Mouse (Mus musculus) liver (tissue): Measurements from ENCODE around the gene Pdia5.

ENCODE experiments used
- DNase-seq: peaks from one replicate; pipeline ENCODE4 v3.0.0-alpha.2; 2020; ENCODE audit warnings: mixed read lengths

Gene Pdia5

DNA sequence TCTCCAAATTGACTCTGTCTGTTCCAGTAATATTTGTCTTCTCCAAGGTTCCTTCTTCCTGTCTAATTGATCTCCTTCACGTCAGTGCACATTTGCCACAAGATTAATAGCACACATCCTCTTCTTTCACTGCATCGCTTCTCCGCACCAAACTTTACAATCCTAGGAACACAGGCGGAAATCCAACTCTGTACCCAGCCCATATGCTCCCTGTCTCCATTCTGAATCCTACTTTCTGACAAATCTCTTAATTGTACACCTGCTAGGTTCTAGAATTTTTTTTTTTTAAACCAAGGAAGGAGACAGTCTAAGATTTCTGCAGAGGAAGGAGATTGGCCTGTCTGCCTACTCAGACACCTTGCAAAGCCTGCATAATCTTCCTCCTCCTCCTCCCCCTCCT lies 59.1 kb downstream of the Pdia5 start:
- no peak for DNase-seq

DNA sequence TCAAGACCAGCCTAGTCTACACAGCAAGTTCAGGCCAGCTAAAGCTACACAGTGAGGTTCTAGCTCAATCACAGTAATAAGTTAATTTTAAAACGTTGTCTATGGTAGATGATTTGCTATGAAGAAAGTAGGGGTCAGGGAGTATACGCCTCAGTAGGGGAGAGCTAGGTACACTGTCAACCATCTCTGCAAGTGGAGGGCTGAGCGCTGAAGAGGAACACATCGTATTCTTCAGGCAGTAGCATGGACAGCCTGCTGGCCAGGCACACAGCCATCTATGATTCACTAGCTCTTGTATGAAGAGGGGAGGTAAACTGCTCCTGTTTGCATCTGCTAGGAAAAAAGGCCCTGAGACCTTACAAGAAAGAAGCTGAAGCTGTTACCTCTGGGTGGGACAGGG lies 65.7 kb downstream of the Pdia5 start:
- DNase-seq = no peak

DNA sequence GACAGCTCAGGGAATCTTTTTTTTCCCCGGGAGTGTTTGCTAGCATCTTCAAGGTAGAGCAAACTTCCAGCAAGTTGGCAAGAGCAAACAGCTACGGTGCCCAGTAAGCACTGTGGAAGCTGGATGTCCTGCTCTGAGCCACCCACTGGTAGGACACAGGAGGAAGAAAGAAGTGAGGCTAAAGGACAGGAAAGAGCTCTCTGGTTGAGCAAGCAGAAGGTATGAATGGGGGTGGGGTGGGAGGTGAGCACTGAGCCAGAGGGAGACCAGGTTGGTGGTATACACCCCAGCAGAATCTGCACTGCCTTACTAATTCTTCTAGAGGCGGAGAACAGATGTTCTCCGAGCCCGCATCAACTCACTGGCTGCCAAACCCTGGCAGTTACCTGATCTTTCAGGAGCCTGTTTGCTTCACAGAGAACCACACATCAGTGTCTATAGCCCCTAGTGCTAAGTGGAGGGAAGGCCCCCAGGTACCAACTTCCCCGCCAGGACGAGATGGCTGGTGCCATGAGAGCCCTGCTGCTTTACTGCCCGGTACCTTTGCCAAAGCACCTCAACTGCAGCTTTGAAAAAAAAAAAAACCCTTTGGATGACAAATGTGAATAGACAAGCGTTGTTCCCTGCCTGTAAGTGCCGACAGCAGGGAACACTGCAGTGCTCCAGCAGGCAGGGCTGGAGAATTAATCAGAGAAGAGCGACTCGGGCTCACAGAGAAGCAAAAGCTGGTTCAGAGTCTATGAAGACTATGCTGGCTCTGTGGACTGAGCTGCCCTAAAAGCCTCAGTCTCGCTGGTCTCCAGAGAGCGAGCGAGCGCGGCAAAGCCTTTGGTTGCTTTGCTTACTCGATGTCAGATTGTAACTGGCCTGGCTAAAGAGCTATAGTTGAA lies 67.2 kb downstream of the Pdia5 start:
- DNase-seq = no peak

DNA sequence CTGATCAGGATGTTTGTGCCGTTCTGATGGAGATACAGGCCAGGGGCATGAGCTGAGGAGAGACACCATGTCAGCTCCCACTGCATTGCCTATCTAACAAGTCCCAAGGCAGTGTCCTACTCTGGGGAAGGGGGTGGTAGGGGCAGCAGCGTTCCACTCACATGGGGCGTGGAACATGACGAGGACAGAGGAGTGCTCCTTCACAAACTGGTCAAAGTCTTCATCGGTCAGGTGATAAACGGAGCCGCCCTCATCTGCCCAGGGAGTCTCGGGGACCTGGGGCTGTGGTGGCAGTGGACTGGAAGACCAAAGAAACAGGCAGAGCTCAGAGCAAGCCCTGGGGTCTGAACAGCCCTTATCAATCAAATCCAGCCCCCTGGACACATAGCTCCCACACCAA lies 68.0 kb downstream of the Pdia5 start:
- DNase-seq = no peak

DNA sequence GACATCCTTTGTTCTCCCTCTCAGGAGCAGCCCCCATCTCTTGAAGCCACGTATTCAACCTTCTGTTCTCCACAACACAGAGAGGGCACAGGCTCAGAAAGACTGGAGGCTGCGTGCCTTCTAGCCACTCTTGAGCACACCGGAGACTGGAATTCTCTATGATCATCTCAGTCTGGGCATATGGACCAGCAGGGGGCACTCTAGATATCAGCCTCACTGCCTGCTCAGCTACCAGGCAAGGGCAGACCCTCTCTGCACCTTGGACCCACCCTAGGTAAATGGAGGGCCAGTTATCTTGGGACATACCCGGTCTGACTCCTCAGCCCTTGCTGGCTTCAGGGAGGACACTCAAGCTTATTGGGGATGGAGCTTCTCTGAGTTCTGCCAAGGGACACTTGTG lies 68.5 kb downstream of the Pdia5 start:
- DNase-seq = peak; percentile 14

DNA sequence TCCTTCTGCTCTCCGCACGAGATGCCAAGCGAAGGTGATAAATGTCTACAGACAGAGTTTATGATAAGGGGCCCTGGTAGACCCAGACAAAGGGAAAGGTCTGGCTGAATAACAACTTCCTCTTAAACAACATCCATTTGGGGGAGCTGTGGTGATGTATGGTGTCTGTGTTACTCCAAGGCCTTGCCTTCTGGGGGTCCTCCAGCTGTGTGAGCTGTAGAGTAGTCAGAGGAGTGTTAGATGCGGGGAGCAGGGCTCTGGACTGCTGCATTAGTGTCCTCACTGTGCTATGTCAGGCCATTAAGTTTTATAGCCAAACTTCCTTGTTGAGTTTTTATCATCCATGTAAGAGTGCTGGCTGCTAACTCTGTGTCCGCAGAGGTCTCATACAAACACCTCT lies 76.1 kb downstream of the Pdia5 start:
- DNase-seq = no peak

DNA sequence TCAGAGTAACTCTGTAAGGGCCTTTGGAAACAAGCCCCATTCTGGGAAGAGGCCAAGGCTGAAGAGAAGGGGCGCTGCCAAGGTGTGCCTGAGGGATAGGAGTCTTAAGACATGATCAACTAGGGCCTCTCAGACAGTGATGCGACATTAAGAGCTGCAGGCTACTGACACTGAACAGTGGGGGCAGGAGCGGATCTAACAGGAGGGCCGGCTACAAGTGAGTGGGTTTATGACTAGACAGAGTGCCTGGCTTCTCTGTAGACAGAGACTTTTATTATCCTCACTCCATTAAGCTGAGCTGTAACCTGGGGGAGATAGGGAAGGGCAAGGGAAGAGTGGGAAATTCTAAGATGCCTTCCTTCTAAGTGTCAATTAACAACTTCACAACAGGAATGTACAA lies 84.0 kb downstream of the Pdia5 start:
- DNase-seq = no peak

DNA sequence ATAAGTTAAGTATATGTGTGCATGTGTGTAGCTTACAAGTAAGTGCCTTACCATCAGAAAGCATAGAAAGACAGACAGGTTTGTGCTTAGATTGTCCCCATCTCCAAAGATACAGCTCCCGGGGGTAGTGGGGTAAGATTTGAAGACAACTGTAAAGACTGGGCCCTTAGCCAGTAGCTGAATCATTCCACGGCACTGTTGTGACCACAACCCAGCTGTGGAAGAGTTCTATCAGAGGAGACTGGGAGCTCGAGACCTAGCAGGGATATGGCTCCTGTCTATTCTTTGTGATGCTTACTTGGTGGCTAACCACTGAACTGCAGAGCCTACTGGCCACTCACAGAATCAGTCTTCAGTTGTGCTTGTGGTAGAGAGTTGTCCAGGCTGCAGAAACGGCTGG lies 84.5 kb downstream of the Pdia5 start:
- no peak for DNase-seq

DNA sequence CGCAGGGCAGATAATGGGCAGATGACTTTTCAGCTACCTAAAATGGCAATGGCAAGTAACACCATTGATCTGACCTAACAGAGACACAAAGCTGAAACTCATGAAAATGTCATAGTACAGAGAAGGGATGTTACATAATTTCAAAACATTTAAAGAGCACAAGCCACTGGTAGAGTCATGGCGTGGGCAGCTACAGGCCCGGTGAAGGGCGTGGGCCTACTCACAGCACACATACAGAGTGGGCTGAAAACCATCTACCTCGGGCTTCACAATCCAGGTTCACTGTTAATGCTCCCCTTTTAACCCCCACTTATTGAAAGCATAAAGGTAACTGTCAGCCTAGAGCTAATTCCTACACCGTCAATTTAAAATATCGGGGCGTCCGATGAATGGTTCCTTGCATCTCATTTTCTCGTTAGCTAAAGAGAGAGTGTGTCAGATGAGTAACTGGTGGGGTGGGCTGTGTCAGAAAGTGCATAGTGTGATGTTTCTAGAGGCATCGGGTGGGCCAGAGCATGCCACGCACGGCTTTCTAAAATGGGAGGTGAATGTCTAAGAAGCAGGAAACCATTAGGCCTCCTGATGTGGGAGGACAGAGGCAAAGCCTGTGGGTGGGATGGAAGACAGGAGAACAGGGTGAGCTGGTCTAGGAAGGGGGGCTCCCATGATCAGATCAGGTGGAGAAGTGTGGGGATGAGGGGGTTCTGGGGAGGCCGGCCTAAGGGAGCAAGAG lies 85.2 kb downstream of the Pdia5 start:
- DNase-seq = no peak

DNA sequence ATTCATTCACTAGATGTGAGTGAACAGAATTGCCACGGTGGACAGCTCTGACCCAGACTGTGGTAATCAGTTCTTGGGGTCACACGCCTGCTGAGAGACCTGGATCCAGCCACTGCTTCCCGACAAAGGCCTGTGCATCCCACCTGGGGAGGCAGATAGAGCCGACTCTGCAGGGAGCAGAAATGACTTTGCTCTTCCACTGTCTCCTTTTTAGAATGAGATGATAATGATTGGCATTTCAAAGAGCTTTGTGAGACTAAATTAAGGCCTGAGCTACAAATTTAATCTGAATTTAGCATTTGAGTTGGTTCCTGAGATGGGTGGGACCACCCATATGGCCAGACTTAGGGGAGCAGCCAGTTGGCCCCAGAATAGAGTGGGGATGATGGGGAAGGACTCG lies 85.8 kb downstream of the Pdia5 start:
- no peak for DNase-seq

DNA sequence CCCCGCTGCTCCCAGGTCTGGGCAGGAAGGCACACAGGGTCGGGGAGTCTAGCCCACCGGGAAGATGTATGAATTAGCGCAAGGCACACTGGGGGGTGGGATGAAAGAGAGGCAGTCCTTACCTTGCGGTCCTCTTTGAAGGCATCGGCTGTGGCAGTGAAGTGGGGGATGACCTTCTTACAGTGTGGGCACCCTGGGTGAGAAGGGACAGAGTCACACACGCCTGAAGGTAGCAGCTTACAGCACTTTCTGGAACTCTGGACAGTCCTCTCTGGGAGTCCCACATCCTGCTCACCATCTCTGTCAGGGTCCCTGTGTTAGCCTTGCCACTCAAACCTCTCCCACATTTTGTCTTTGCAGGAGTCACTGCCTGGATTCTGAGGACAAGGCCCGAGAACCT lies 86.8 kb downstream of the Pdia5 start:
- DNase-seq = no peak

DNA sequence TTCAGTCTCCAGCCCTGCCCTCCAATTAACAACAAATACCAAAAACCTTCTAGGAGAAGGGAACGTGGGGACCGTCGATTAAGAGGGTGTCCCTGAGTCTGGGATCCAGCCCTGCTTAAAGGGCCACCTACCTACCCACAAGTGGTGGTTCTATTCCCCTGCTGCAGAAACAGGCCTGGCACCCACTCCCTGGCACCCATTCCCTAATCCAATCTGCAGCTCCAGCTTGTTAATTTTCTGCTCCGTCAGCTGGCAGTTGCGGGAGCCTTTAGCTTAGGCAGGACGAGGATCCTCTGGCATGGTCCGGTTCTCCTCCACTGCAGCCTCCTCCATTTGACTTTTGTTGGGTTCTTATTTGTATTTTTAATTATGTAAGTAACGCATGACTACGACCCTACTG lies 87.3 kb downstream of the Pdia5 start:
- no peak for DNase-seq

DNA sequence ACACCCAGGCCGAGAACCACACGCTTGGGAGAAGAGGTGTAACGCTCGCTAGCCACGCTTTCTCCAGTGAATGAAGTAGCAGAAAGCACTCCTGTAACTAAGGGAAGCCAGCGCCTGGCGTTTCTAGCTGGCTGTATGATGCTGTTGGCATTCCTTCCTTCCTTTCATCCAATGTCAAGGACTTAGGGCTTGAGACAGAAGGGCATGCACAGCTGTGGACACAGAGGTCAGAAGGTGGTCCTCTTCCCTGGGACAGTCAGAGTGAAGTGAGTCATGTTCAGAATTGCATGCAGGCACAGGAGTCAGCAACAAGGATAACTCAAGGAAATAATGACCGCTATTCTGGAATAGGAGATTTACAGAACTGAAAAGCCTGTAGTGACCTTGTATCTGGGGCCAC lies 97.9 kb downstream of the Pdia5 start:
- no peak for DNase-seq

DNA sequence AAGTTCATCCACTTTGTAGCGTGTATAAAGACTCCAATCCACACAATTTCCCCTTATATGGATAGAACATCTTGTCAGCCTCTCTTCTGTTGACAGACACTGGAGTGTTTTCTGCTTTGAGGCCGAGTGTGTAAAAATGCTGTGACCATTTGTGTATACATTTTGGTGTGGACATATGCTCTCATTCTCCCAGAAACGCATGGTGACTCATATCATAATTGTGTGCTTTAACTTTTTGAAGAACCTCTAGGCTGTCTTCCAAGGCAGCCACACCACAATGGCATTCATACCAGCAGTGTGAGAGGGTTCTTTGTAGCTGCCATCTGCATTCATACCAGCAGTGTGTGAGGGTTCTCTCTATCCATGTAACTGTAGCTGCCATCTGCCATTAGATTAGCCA lies 105.0 kb downstream of the Pdia5 start:
- no peak for DNase-seq

DNA sequence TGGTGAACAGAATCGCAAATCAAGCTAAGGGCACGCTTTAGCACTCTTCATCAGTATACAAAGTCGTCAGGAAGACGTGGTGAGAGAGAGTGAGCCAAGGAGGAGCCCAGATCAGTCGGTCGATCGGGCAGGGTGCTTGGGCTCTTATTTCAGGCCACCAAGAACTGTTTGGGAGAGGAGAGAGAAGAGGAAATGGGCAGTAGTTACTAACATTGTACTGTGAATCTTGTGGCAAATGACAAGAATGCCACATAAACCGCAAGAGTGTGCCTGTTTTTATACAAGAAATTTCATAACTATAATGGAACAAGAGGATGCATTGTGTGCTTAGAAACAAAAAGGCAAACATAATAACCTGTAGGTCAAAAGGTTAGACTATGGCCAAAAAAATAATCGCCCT lies 110.6 kb downstream of the Pdia5 start:
- DNase-seq = no peak

DNA sequence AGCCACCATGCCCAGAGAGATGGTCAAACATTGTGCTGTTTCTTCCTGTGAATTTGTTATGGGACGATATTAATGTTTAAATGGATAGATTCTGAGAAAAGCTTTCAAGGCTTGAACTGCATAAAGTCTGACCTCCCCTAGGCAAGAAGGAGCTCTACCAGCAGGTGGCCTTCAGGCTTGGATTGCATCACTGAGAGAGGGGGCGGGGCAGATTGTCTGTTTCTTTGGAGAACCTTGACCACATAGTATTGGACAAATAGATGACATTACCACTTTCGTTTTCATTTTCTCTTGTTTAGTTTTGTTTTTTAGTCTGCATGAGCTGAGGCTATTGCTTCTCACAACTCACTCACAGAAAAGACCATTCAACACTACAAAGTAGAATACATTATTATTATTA lies 111.3 kb downstream of the Pdia5 start:
- peak; percentile 35 for DNase-seq

DNA sequence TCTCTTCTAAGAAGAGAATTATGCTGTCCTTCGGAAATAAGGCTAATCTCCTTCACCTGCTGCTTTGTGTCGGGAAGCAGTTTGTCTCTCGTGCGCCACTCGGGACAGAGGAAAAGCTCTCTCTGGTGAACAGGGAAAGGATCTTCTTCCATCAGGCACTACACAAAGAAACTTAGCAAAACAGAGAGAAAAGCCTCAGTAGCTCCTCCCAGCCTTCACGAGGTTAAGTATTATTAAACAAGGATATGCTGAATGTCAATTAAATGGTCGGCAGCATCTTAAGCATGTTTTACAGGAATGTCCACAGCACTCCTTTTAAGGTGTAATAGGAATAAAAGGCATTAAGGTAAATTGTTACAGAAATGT lies 126.6 kb downstream of the Pdia5 start:
- DNase-seq = no peak

DNA sequence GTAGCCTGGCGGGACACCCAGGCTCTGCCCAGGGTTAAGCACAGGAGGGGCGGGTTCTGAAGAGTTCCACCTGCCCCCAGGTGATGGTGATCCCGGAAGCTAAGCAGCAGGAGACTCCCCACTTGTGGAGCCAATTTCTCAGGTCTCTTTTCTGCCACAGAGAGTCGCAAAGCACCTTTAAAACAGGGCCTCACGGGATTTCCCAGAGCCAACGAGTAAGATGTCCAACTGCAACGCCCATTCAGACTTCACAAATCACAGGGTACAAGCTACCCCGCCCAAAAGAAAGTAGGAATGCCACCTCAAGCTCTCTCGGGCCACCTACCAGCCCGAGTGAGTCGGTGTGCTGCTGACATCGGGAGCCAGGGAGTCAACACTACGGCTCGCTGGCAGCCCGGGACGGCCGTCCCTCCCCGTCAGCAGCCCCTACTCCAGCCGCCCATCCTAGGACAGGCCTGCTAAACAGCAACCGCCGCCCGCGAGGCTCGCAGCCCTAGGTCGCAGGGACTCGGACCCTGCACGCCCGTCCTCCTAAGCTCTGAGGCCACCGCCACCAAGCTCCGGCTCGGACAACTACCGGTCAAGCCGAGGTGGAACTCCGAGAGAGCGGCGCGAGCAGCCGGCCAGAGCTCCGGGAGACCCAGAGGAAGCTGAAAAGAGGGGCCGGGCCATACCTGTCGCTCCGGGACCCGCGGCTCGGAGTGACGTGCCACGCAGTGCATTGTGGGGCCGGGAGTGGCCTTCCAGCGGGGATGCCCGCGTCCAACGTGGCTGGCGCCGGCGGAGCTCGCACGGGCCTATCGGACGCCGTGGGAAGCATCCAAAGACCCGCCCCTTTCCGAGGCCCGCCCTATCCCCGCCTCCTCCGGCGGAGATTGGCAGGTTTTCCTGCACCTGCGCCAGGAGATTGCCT lies 127.3 kb downstream of the Pdia5 start, which contains the start of gene Sec22a:
Gene Sec22a (minus strand): TSS at position 769 of the 913 bp plus-strand sequence.
- peak; percentile 96 for DNase-seq

DNA sequence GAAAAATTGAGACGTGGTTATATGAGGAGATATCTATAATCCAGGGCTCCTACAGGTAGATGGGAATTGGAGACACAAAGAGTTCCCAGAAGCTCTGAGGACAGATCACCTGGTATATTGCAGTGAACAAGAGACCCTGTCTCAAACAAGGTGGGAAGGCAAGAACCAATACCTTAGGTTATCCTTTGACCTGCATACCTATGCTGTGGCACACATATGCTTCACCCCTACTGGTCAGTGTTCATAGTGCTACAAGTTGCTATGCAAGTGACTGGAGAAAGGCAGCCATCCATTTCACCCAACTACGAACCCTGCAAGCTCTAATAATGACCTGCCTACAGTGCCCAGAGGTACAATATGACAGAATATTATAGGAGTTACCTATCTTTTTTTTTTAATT lies 128.5 kb downstream of the Pdia5 start:
- DNase-seq = no peak

DNA sequence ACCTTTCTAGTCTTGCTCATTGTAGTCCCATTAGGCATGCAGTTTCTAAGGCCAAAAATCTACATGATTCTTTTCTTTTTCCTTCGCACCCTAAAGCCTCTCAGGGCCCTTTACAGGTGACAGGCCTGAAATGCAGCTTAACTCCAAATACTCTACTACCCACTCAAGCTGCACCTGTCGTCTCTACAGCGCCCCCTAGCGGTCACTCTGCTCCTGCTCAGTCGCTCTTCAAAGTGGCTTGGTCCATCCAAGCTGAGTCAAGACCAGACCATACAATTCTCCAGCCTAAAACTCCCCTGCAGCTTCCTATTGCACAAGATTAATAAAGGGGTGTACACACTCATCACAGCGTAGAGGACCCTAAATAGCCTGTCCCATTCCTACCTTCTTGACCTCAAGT lies 130.1 kb downstream of the Pdia5 start:
- DNase-seq = peak; percentile 76

DNA sequence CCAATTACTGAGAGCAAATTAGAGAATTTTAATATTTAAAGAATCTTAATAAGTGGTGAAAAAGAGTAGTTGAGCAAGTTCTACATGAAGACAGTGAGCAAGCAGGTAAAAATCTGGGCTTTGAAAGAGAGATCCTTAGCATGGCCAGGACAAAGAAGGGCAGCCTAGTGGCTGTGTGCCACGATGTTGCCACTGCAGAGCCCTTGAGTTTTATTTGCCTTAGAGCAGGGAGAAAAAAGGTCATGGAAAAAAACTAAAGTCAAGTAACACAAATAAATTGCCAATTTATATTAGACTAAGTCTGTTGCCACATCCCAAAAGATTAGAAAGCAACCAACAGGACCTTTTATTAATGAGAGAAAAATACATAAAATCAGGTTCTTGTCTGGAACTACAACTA lies 133.2 kb downstream of the Pdia5 start:
- DNase-seq = no peak
